9 mouse cellular contexts compared by ENCODE assay signal in genomic region chr12:87000151-87000839, GRCm38 (mm10). TPM values are rescaled to one million over a fixed set of nuclear protein-coding genes. Genes with fewer than 3 reads are reported as not detected.
DNase-seq lines count a peak whose midpoint lies in the region; ATAC-seq and TF ChIP-seq lines count a peak whose summit lies in the region.
"Had no signal": no experiment of that assay in that cellular context is flagged by ENCODE, and none has a peak within 500 bp of the region (broad histone marks: within the 10 kb centered on the region; RNA-seq: fewer than 3 reads in every experiment).

No protein-coding gene starts in this region.

- no peaks in the 10 kb centered on the region for H3K36me3 ChIP-seq in midbrain, embryonic 14.5 days (ENCODE audit: control insufficient read depth, insufficient read depth, low read length)
- no peaks in the 10 kb centered on the region for H3K36me3 ChIP-seq in kidney, embryonic 15.5 days

- WGBS in midbrain, embryonic 14.5 days: 53% methylated on average over 5 of the region's 5 CpGs
- 66% methylated on average over 5 of the region's 5 CpGs for WGBS in kidney, embryonic 15.5 days

- no peaks in the 10 kb centered on the region for H3K9me3 ChIP-seq in midbrain, embryonic 14.5 days (ENCODE audit: control insufficient read depth, low read length)
- no peaks in the 10 kb centered on the region for H3K9me3 ChIP-seq in kidney, embryonic 15.5 days (replicated peaks)

- H3K4me3 ChIP-seq in layer of hippocampus, adult 2 months: no peak overlapping the region
- H3K4me3 ChIP-seq in midbrain, embryonic 14.5 days (replicated peaks; ENCODE audit: low read depth, low read length): no peak overlapping the region
- no peak overlapping the region for H3K4me3 ChIP-seq in kidney, embryonic 15.5 days (replicated peaks)

- H3K4me1 ChIP-seq in midbrain, embryonic 14.5 days (ENCODE audit: control insufficient read depth, insufficient read depth, low read length): peaks cover 5% of the 10 kb centered on the region; the same call in 1 of the 2 replicates
- no peaks in the 10 kb centered on the region for H3K4me1 ChIP-seq in kidney, embryonic 15.5 days

- no peak overlapping the region for H3K9ac ChIP-seq in midbrain, embryonic 14.5 days (replicated peaks; ENCODE audit: low read length)
- no peak overlapping the region for H3K9ac ChIP-seq in kidney, embryonic 15.5 days

- DNase-seq in layer of hippocampus, adult 2 months (ENCODE audit: low spot score in 2 of 2): no peak
- no peak for DNase-seq in layer of hippocampus, adult 18-20 months (ENCODE audit: low spot score in 2 of 2)
- DNase-seq in Muller cell, postnatal 12 days (ENCODE audit: inconsistent ontology term): peak; percentile 14
- peak; percentile 63 for DNase-seq in embryo, embryonic 11 days
- peak; percentile 83 for DNase-seq in midbrain, embryonic 14.5 days
- DNase-seq in kidney, postnatal 10 days: no peak

- H3K27me3 ChIP-seq in midbrain, embryonic 14.5 days (ENCODE audit: control insufficient read depth, insufficient read depth, low read length): no peaks in the 10 kb centered on the region
- no peaks in the 10 kb centered on the region for H3K27me3 ChIP-seq in kidney, embryonic 15.5 days

- peak; percentile 63 for TF ChIP-seq CTCF in layer of hippocampus, adult 2 months (conservative IDR thresholded peaks at IDR 0.05)

- H3K4me2 ChIP-seq in midbrain, embryonic 14.5 days (ENCODE audit: low read length): no peak overlapping the region
- no peak overlapping the region for H3K4me2 ChIP-seq in kidney, embryonic 15.5 days

- no peak overlapping the region for H3K27ac ChIP-seq in layer of hippocampus, adult 2 months
- no peak overlapping the region for H3K27ac ChIP-seq in midbrain, embryonic 14.5 days (replicated peaks; ENCODE audit: low read depth, low read length)
- no peak overlapping the region for H3K27ac ChIP-seq in kidney, embryonic 15.5 days

- ATAC-seq in midbrain, embryonic 14.5 days (ENCODE audit: low FRiP score, low TSS enrichment): no peak
- ATAC-seq in kidney, embryonic 15.5 days (replicated peaks; ENCODE audit: low FRiP score): no peak

RNA-seq across cellular contexts. Expression of gene Zdhhc22, which starts 10.1 kb away (rescaled TPM):
- total RNA-seq in layer of hippocampus, adult 2 months (2021): 1 to 10 TPM; 8.6 to 9.0 TPM
- total RNA-seq in layer of hippocampus, adult 18-20 months (2021): 1 to 10 TPM; 7.9 TPM
- 9.0 and 10.7 TPM in 2 replicates for polyA plus RNA-seq in midbrain, embryonic 14.5 days (2014; fragmentation: Nextera tagmentation; extraction: Ambion mirVana)
- 0.08 TPM in 1 of 2 replicates, not detected in the other for polyA plus RNA-seq in kidney, embryonic 15.5 days (2015; fragmentation: Nextera tagmentation; extraction: Ambion mirVana)
- total RNA-seq: heart, postnatal 36 days had no signal
- polyA plus RNA-seq: liver, embryonic 16.5 days had no signal

RNA-seq across cellular contexts. Expression of gene Tmem63c, which starts 20.8 kb away (rescaled TPM):
- 10 to 100 TPM; 38.1 to 39.3 TPM for total RNA-seq in layer of hippocampus, adult 2 months (2021)
- total RNA-seq in layer of hippocampus, adult 18-20 months (2021): 10 to 100 TPM; 34.9 to 35.3 TPM
- polyA plus RNA-seq in midbrain, embryonic 14.5 days (2014; fragmentation: Nextera tagmentation; extraction: Ambion mirVana): 9.1 and 13.5 TPM in 2 replicates
- 0.06 and 0.10 TPM in 2 replicates for polyA plus RNA-seq in kidney, embryonic 15.5 days (2015; fragmentation: Nextera tagmentation; extraction: Ambion mirVana)
- polyA plus RNA-seq: liver, embryonic 16.5 days had no signal

RNA-seq across cellular contexts. Expression of gene Cipc, which starts 53.5 kb away (rescaled TPM):
- total RNA-seq in layer of hippocampus, adult 2 months (2021): 10 to 100 TPM; 73.4 to 83.6 TPM
- 10 to 100 TPM; 72.9 to 75.1 TPM for total RNA-seq in layer of hippocampus, adult 18-20 months (2021)
- 42.5 and 61.0 TPM in 2 replicates for polyA plus RNA-seq in midbrain, embryonic 14.5 days (2014; fragmentation: Nextera tagmentation; extraction: Ambion mirVana)
- 20.9 and 22.7 TPM in 2 replicates for polyA plus RNA-seq in kidney, embryonic 15.5 days (2015; fragmentation: Nextera tagmentation; extraction: Ambion mirVana)

Comparison
In these comparisons a context has a peak if more than half of its experiments do, and no peak if none do; other contexts are left out.
1. DNase-seq: peak in Muller cell, postnatal 12 days (single experiment), embryo, embryonic 11 days (single experiment) and midbrain, embryonic 14.5 days (single experiment); none in layer of hippocampus, adult 2 months (0 of 2), layer of hippocampus, adult 18-20 months (0 of 2) and kidney, postnatal 10 days (single experiment).